Mouse (Mus musculus) ES-E14 (cell line): ENCODE results near the gene Bicra.

Experiments
- CHD2 ChIP-seq: IDR thresholded peaks from 2 replicates; pipeline ENCODE4 v1.6.1; 2014; ENCODE audit warnings: mild to moderate bottlenecking, low read depth, low read length, inconsistent platforms
- HCFC1 ChIP-seq: IDR thresholded peaks from 2 replicates; pipeline ENCODE4 v1.6.1; 2012; ENCODE audit warnings: low read length, inconsistent platforms, borderline replicate concordance; ENCODE audit not compliant: insufficient read depth
- MAFK ChIP-seq: IDR thresholded peaks from 2 replicates; pipeline ENCODE4 v1.6.1; 2014; ENCODE audit warnings: mild to moderate bottlenecking, low read depth, low read length, inconsistent platforms; ENCODE audit not compliant: insufficient read depth
- ZNF384 ChIP-seq: IDR thresholded peaks from 2 replicates; pipeline ENCODE4 v1.6.1; 2012; ENCODE audit warnings: low read depth, low read length, inconsistent platforms

DNA sequence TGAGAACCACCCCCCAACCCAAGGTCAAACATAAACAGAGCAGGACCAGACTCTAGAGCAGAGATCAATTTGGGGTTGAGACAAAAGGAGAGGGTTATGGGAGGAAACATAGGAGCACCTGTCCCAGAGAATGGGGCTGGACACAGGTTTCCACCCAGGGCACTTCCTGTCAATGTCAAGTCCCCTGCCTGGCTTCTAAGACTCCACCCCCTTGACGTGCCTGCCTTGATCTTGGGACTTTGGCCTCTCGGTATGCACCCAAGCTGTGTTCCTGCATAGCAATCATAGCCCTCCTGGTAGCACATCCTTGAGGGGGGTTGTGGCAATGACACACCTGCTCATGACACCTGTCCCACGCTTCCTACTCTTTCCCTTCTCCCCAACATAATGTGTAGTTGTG, 54.6 kb downstream of the Bicra start:
- TF ChIP-seq ZNF384 (no peak), HCFC1 (no peak), CHD2 (no peak), MAFK (no peak)
